Mouse (Mus musculus): Measurements from ENCODE around the gene Tcl1b4. TPM values are rescaled to one million over a fixed set of nuclear protein-coding genes. Genes with fewer than 3 reads are reported as not detected.

Tcl1b4 gene
- not detected for polyA plus RNA-seq (2017; shearing (Covaris generic))

DNA sequence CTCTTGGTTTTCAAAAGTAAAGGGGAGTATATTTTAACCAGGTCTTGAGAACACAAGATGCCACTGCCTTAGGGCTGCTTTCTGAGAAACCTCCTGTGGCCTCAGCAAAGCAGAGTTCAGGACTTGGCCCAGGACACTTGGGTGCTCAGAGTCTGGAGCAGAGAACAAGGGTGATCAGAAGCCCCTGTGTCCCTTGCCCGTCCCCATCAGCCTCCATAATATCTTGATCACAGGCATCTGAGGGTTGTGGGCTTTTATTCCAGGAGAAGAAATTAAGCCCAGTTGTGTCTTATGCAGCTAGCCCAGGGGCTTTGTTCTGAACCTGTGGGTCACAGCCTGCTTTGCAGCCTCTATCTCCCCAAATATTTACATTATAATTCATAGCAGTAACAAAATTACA lies at the start of gene Tcl1b4:
TSS of gene Tcl1b4 (plus strand) at position 301 of the 400 bp plus-strand sequence.

DNA sequence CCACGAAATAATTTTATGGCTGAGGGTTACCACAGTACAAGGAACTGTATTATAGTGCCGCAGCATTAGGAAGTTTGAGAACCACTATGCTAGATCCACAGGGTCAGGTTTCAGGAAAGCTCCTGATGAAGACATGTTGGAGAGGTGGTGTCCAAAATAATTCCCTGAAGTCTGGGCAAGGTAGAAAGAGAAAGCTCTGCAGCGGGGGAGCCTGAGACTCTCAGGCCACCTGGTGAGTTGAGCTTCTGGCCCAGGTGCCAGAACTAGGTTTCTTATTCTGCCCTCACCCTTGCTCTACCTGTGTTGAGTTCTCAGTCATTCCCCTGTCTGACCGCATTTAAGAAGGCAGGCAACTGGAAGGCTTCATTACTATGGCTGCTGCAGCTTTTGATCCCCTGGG lies 42.4 kb upstream of the Tcl1b4 start, which contains the start of gene Tcl1b1:
TSS of gene Tcl1b1 (plus strand) at position 301 of the 400 bp plus-strand sequence.

DNA sequence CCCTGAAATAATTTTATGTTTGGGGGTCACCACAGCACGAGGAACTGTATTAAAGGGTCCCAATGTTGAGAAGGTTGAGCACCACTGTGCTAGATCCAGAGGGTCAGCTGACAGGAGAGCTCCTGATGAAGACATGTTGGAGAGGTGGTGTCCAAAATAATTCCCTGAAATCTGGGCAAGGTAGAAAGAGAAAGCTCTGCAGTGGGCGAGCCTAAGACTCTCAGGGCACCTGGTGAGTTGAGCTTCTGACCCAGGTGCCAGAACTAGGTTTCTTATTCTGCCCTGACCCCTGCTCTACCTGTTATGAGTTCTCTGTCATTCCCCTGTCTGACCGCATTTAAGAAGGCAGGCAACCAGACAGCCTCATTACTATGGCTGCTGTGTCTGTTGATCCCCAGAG lies 25.7 kb upstream of the Tcl1b4 start, which contains the start of gene Tcl1b5:
TSS of gene Tcl1b5 (plus strand) at position 301 of the 400 bp plus-strand sequence.

DNA sequence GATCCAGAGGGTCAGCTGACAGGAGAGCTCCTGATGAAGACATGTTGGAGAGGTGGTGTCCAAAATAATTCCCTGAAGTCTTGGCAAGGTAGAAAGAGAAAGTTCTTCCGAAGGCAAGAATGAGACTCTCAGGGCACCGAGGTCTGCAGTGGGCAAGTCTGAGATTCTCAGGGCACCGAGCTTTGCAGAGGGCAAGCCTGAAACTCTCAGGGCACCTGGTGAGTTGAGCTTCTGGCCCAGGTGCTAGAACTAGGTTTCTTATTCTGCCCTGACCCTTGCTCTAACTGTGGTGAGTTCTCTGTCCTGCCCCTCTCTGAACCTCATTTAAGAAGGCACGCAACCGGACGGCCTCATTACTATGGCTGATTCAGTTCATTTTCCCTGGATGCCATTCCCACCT lies 11.0 kb upstream of the Tcl1b4 start, which contains the start of gene Tcl1b3:
TSS of gene Tcl1b3 (plus strand) at position 301 of the 400 bp plus-strand sequence.

DNA sequence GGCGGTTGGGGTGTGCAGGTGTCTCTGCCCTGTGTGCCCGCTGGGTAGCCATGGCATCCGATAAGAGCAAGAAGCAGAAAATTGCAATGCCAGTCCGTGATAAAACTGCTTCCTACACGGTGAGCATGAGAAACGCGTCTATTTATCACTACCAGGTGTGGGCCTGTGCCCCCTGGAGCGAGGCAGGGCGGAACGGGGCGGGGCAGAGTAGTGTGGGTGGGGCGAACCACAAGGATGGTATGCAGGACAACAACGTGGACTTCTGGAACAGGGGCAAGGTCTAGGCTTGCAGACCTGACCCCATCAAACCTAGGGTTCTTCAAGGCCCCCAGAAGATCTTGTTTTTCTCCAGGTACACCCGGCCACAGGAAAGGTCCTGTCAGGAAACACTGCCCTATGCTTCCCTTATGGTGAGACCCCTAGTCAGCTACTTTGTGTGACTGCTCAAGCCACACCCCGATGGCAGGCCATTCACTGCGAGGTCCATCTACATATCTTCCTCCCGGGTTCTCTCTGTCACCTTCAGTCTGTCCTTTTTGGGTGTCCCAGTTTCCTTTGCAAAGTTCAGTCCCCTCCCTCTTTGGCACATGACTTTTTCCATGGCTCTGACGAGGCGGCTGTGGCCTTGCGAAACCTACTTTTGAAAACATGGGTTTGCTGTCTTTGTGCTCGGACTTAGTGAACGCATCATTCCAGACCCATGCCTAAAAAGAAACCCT lies 21.0 kb downstream of the Tcl1b4 start, which contains the start of gene Tcl1:
TSS of gene Tcl1 (minus strand) at position 193 of the 719 bp plus-strand sequence.

Other genes starting within 250 kb of the Tcl1b4 start
- 8.4 TPM for gene Syne3, start 192.1 kb upstream of the Tcl1b4 start, polyA plus RNA-seq (2017; shearing (Covaris generic))
- 9.0 TPM for gene Glrx5, start 169.3 kb upstream of the Tcl1b4 start, polyA plus RNA-seq (2017; shearing (Covaris generic))
- gene Tcl1b2, start 55.9 kb upstream of the Tcl1b4 start, polyA plus RNA-seq (2017; shearing (Covaris generic)), result not detected
- not detected for gene Tcl1b1, start 42.3 kb upstream of the Tcl1b4 start, polyA plus RNA-seq (2017; shearing (Covaris generic))
- gene Tcl1b5, start 25.6 kb upstream of the Tcl1b4 start, polyA plus RNA-seq (2017; shearing (Covaris generic)), result not detected
- gene Tcl1b3, start 10.9 kb upstream of the Tcl1b4 start, polyA plus RNA-seq (2017; shearing (Covaris generic)), result not detected
- gene Tcl1, start 20.8 kb downstream of the Tcl1b4 start, polyA plus RNA-seq (2017; shearing (Covaris generic)), result not detected
- not detected for gene Tunar, start 131.9 kb downstream of the Tcl1b4 start, polyA plus RNA-seq (2017; shearing (Covaris generic))

Measured in activated CD4-positive, CD25-positive, alpha-beta regulatory T cell, adult 9 weeks (primary cell).